Mouse (Mus musculus) embryonic fibroblast, embryonic 13.5 days (primary cell): ENCODE data around the gene Rcc1.

Experiments used
- CTCF ChIP-seq: IDR thresholded peaks from 2 replicates; pipeline ENCODE4 v1.5.1; 2011; ENCODE audit warnings: mild to moderate bottlenecking, control low read depth, low read length, moderate library complexity, borderline replicate concordance; ENCODE audit not compliant: insufficient read depth
- POLR2A ChIP-seq: IDR thresholded peaks from 2 replicates; pipeline ENCODE4 v1.6.1; 2011; ENCODE audit warnings: low read depth, mild to moderate bottlenecking, control low read depth, low read length, moderate library complexity

DNA sequence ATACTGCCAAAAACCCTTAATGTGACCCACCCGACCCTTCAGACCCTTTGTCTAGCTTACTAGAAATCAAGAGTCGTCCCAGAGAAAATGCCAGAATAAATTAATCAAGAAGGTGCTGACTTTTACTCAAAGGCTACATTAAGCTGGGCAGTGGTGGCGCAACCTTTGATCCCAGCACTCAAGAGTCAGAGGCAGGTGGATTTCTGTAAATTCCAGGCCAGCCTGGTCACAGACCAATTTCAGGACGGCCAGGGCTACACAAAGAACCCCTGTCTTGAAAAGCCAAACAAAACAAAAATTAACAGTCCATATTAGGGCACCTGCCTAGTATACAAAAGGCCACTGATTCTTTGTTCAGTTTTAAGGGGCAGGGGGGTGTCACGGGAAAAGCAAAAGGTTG lies 26.9 kb downstream of the Rcc1 start:
- TF ChIP-seq POLR2A, result no peak
- no peak for TF ChIP-seq CTCF
